In the genomic region with DNA sequence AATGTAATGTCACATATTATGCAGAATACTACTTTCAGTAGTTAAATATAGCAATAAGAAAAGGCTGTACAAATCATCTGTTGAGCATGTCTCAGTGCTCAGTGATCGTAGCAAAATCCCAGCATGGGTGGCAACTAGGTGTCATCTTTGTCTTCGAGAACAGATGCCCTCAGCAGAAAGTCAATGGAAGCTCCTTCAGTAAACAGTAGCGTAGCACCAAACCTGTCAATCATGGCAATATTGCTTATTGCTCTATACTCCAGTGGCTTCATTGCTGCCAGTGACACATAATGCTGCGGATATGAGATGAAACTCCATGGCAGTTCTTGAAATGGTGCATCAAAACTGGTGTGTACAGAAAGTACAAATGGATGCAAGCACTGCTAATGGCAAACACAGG, we compare ENCODE assay signal across 21 mouse cellular contexts.
DNase-seq lines count a peak whose midpoint lies in the region; ATAC-seq and TF ChIP-seq lines count a peak whose summit lies in the region.
"Had no signal": no experiment of that assay in that cellular context is flagged by ENCODE, and none has a peak within 500 bp of the region (broad histone marks: within the 10 kb centered on the region; RNA-seq: fewer than 3 reads in every experiment).

No protein-coding gene starts in this region.

- no peaks in the 10 kb centered on the region for H3K4me1 ChIP-seq in heart, adult 2 months (ENCODE audit: control insufficient read depth, insufficient read depth, low read length)
- no peaks in the 10 kb centered on the region for H3K4me1 ChIP-seq in hindbrain, postnatal 0 days (ENCODE audit: insufficient read depth, low read length)
- no peaks in the 10 kb centered on the region for H3K4me1 ChIP-seq in hindbrain, embryonic 14.5 days (replicated peaks; ENCODE audit: control insufficient read depth, insufficient read depth, low read length)
- H3K4me1 ChIP-seq: forebrain, embryonic 13.5 days had no signal

- H3K9ac ChIP-seq in heart, adult 2 months (ENCODE audit: low read depth, low read length), result no peak overlapping the region
- no peak overlapping the region for H3K9ac ChIP-seq in hindbrain, postnatal 0 days (replicated peaks; ENCODE audit: low read length)
- H3K9ac ChIP-seq in hindbrain, embryonic 14.5 days, result no peak overlapping the region
- H3K9ac ChIP-seq: forebrain, embryonic 13.5 days; forebrain, postnatal 0 days had no signal

- no peak for DNase-seq in cerebellum, adult 8-10 months
- DNase-seq in heart, adult 11 months, result peak; percentile 43
- no peak for DNase-seq in heart, adult 2 months
- DNase-seq in hindbrain, postnatal 0 days (ENCODE audit: low spot score), result peak; percentile 75
- no peak for DNase-seq in hindbrain, embryonic 14.5 days (ENCODE audit: low spot score)
- DNase-seq in brain, embryonic 14.5 days (ENCODE audit: low read depth), result peak; percentile 19
- no peak for DNase-seq in gastrocnemius, postnatal 36 days
- DNase-seq: adrenal gland, adult 8-10 months; adrenal gland, postnatal 25 days; cerebellum, adult 11-12 months; cerebellum, adult 9-10 months; forebrain, postnatal 0 days; gastrocnemius, adult 2 months; gastrocnemius, postnatal 14 days; kidney, adult 2 months had no signal

- H3K9me3 ChIP-seq in hindbrain, postnatal 0 days (ENCODE audit: low read length), result no peaks in the 10 kb centered on the region
- no peaks in the 10 kb centered on the region for H3K9me3 ChIP-seq in hindbrain, embryonic 14.5 days (ENCODE audit: control insufficient read depth, low read length)
- H3K9me3 ChIP-seq: forebrain, embryonic 10.5 days; forebrain, embryonic 13.5 days had no signal

- TF ChIP-seq POLR2A in heart, adult 2 months (IDR thresholded peaks at IDR 0.05; ENCODE audit: insufficient read depth, low read depth, low read length), result no peak
- no peak for TF ChIP-seq POLR2A in brain, embryonic 14.5 days (IDR thresholded peaks at IDR 0.05; ENCODE audit: borderline replicate concordance, extremely low read depth, insufficient read depth, insufficient read length, poor library complexity, severe bottlenecking)

- TF ChIP-seq EP300 in heart, adult 2 months (IDR thresholded peaks at IDR 0.05; ENCODE audit: insufficient read depth, low read depth, low read length), result no peak

- intact Hi-C loops in heart, adult 2 months (cut with DNase I), result no loop called here
- intact Hi-C loops in gastrocnemius, postnatal 36 days (cut with DNase I), result no loop called here

- no peak overlapping the region for H3K27ac ChIP-seq in heart, adult 2 months
- H3K27ac ChIP-seq in hindbrain, postnatal 0 days, result no peak overlapping the region
- no peak overlapping the region for H3K27ac ChIP-seq in hindbrain, embryonic 14.5 days
- H3K27ac ChIP-seq: forebrain, embryonic 10.5 days; forebrain, embryonic 13.5 days; gastrocnemius, adult 2 months had no signal

- no peak for TF ChIP-seq CTCF in heart, adult 2 months (IDR thresholded peaks at IDR 0.05)
- no peak for TF ChIP-seq CTCF in hindbrain, postnatal 0 days (IDR thresholded peaks at IDR 0.05; ENCODE audit: low read depth)
- TF ChIP-seq CTCF in brain, embryonic 14.5 days (IDR thresholded peaks at IDR 0.05; ENCODE audit: borderline replicate concordance, extremely low read depth, insufficient read depth, insufficient read length), result no peak

- no peaks in the 10 kb centered on the region for H3K79me2 ChIP-seq in heart, adult 2 months (replicated peaks; ENCODE audit: control insufficient read depth, insufficient read depth, low read length)

- ATAC-seq in cerebellum, adult (ENCODE audit: insufficient number of reproducible peaks, low FRiP score, low TSS enrichment), result 0 out of 2 replicates have a peak, but pooled peaks have one; percentile 15
- ATAC-seq in hindbrain, postnatal 0 days, result peak; percentile 87
- ATAC-seq in hindbrain, embryonic 14.5 days (ENCODE audit: low FRiP score), result no peak
- ATAC-seq: activated CD4-positive, CD25-positive, alpha-beta regulatory T cell, adult 4 months; forebrain, embryonic 13.5 days; forebrain, postnatal 0 days; intestine, postnatal 0 days had no signal

- H3K4me2 ChIP-seq in hindbrain, postnatal 0 days (ENCODE audit: low read depth, low read length), result no peak overlapping the region
- no peak overlapping the region for H3K4me2 ChIP-seq in hindbrain, embryonic 14.5 days (replicated peaks)
- H3K4me2 ChIP-seq: forebrain, embryonic 13.5 days; heart, embryonic 11.5 days had no signal

- H3K36me3 ChIP-seq in heart, adult 2 months (ENCODE audit: control insufficient read depth, insufficient read depth, low read length), result no peaks in the 10 kb centered on the region
- no peaks in the 10 kb centered on the region for H3K36me3 ChIP-seq in hindbrain, postnatal 0 days (ENCODE audit: insufficient read depth, low read length)
- no peaks in the 10 kb centered on the region for H3K36me3 ChIP-seq in hindbrain, embryonic 14.5 days (replicated peaks; ENCODE audit: control insufficient read depth, insufficient read depth)
- H3K36me3 ChIP-seq: forebrain, embryonic 10.5 days had no signal

- 76% methylated on average over 4 of the region's 4 CpGs for WGBS in heart, adult 2 months
- WGBS in hindbrain, postnatal 0 days, result 57% methylated on average over 4 of the region's 4 CpGs
- 76% methylated on average over 4 of the region's 4 CpGs for WGBS in hindbrain, embryonic 14.5 days

- no peak overlapping the region for H3K4me3 ChIP-seq in heart, adult 2 months
- H3K4me3 ChIP-seq in hindbrain, postnatal 0 days (ENCODE audit: low read length), result no peak overlapping the region
- H3K4me3 ChIP-seq in hindbrain, embryonic 14.5 days (replicated peaks; ENCODE audit: low read length), result no peak overlapping the region
- H3K4me3 ChIP-seq: forebrain, embryonic 10.5 days; forebrain, embryonic 13.5 days; gastrocnemius, adult 2 months had no signal

- no peaks in the 10 kb centered on the region for H3K27me3 ChIP-seq in heart, adult 2 months (ENCODE audit: control insufficient read depth, insufficient read depth, low read length)
- no peaks in the 10 kb centered on the region for H3K27me3 ChIP-seq in hindbrain, postnatal 0 days (ENCODE audit: insufficient read depth, low read length)
- no peaks in the 10 kb centered on the region for H3K27me3 ChIP-seq in hindbrain, embryonic 14.5 days (ENCODE audit: control insufficient read depth, insufficient read depth, low read length)
- H3K27me3 ChIP-seq: forebrain, embryonic 13.5 days had no signal

Comparison
In these comparisons a context has a peak if more than half of its experiments do, and no peak if none do; other contexts are left out.
1. DNase-seq: peak in heart, adult 11 months (single experiment), hindbrain, postnatal 0 days (single experiment) and brain, embryonic 14.5 days (single experiment); none in cerebellum, adult 8-10 months (single experiment), heart, adult 2 months (0 of 2), hindbrain, embryonic 14.5 days (single experiment) and gastrocnemius, postnatal 36 days (0 of 2).